Mouse (Mus musculus) adipocyte (in vitro differentiated cells): Measurements from ENCODE around the gene Esd.

Experiments used
- DNase-seq: peaks from one replicate; pipeline ENCODE4 v3.0.0-alpha.2; 2016; ENCODE audit warnings: low spot score

The Esd gene

GRCm38 (mm10) chr14:74732079-74732783 lies at the start of gene Esd:
Gene Esd, plus strand, starts transcription at chr14:74732297.
- DNase-seq: peak; percentile 88

- no peak for DNase-seq
These were observed 47.7 kb upstream of the Esd start for GRCm38 (mm10) chr14:74684298-74684978.

GRCm38 (mm10) chr14:74691963-74692362 lies 40.1 kb upstream of the Esd start:
- DNase-seq: no peak

GRCm38 (mm10) chr14:74696766-74697165 lies 35.3 kb upstream of the Esd start:
- DNase-seq: no peak

GRCm38 (mm10) chr14:74697432-74697831 lies 34.7 kb upstream of the Esd start:
- no peak for DNase-seq

GRCm38 (mm10) chr14:74699241-74699640 lies 32.9 kb upstream of the Esd start:
- no peak for DNase-seq

- DNase-seq: no peak
These were observed 28.2 kb upstream of the Esd start for GRCm38 (mm10) chr14:74703930-74704329.

- peak; percentile 32 for DNase-seq
These were observed 23.0 kb upstream of the Esd start for GRCm38 (mm10) chr14:74709054-74709453.

- peak; percentile 60 for DNase-seq
These were observed 8.6 kb upstream of the Esd start for GRCm38 (mm10) chr14:74723541-74723940.

GRCm38 (mm10) chr14:74731221-74732078 lies 647 bp upstream of the Esd start:
- DNase-seq: no peak

- peak; percentile 20 for DNase-seq
These were observed 1.3 kb downstream of the Esd start for GRCm38 (mm10) chr14:74733397-74733796.

- no peak for DNase-seq
These were observed 3.4 kb downstream of the Esd start for GRCm38 (mm10) chr14:74735471-74735870.

GRCm38 (mm10) chr14:74736850-74737249 lies 4.8 kb downstream of the Esd start:
- no peak for DNase-seq

- DNase-seq: peak; percentile 84
These were observed 32.3 kb downstream of the Esd start for GRCm38 (mm10) chr14:74764191-74764918.

- no peak for DNase-seq
These were observed 35.8 kb downstream of the Esd start for GRCm38 (mm10) chr14:74767892-74768291.

- no peak for DNase-seq
These were observed 42.0 kb downstream of the Esd start for GRCm38 (mm10) chr14:74774046-74774619.

GRCm38 (mm10) chr14:74784243-74784934 lies 52.3 kb downstream of the Esd start:
- DNase-seq: no peak

- DNase-seq: no peak
These were observed 55.6 kb downstream of the Esd start for GRCm38 (mm10) chr14:74787717-74788116.

- DNase-seq: peak; percentile 26
These were observed 56.7 kb downstream of the Esd start for GRCm38 (mm10) chr14:74788766-74789165.

GRCm38 (mm10) chr14:74790535-74790934 lies 58.4 kb downstream of the Esd start:
- no peak for DNase-seq

- peak; percentile 16 for DNase-seq
These were observed 60.7 kb downstream of the Esd start for GRCm38 (mm10) chr14:74792793-74793192.
